Mouse (Mus musculus) neural tube, postnatal 0 days (tissue): ENCODE results near the gene Thrsp. TPM values are rescaled to one million over a fixed set of nuclear protein-coding genes. Genes with fewer than 3 reads are reported as not detected.

ENCODE experiments used
- polyA plus RNA-seq: library from polyadenylated mRNA; unstranded; fragments of >200 nt; fragmentation: Nextera tagmentation; extraction: Ambion mirVana; gene quantifications from 2 replicates; pipeline ENCODE4 v1.2.1, GENCODE M21; 2015

Thrsp gene
- 1.3 and 2.1 TPM in 2 replicates for polyA plus RNA-seq

DNA sequence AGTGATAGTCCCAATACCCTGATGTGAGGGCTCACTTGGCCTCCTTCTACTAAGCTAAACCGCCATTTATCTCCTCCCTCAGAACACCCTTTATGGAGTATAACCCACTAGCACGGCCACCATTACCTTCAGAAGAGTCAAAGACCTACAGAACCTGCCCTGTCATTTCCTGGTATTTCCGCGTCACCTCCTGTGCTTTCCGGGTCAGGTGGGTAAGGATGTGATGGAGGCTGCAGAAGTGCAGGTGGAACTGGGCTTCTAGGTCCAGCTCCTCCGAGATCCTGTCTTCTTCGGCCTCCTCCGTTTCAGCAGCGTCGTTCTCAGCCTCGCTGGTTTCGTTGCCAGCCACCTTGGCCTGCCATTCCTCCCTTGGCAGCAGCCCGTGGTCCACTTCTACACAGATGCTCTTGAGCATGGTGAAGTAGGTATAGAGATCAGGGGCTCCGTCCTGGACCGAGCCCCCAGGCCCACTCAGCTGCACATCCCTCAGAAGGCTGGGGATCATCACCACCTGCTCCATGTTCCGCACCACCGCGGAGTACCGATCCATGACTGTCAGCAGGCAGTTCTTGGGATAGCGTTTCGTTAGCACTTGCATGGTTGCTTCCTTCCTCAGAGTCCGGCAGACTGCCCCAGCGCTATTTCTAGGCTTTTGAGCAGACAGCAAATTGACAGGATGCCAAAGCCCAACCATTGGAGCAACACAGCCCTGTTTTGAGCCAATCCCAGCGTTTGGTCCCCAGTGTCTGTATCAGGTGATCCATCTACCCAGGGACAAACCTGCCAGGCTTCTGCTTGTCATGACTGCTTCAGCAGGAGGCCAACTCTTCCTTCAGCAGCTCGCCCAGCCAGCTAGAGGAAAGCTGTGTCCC, at the start of gene Thrsp:
Thrsp (minus strand) TSS at position 825 of the 872 bp plus-strand sequence.

GRCm38 (mm10) chr7:97451023-97451422, 33.5 kb upstream of the Thrsp start, which contains the start of gene Kctd14:
TSS of gene Kctd14 (plus strand) at chr7:97451323.

GRCm38 (mm10) chr7:97399960-97400715, 17.4 kb downstream of the Thrsp start, which contains the start of gene Ndufc2:
TSS of gene Ndufc2 (plus strand) at chr7:97400003.

Other genes with a start within 250 kb of the Thrsp start
- gene Usp35, start 85.7 kb downstream of the Thrsp start, polyA plus RNA-seq, result 3.6 and 4.0 TPM in 2 replicates
- 4.4 and 5.3 TPM in 2 replicates for gene Kctd21, start 85.4 kb downstream of the Thrsp start, polyA plus RNA-seq
- gene Alg8, start 46.1 kb downstream of the Thrsp start, polyA plus RNA-seq, result 9.7 and 11.2 TPM in 2 replicates
- 630 and 760 TPM in 2 replicates for gene Ndufc2, start 17.7 kb downstream of the Thrsp start, polyA plus RNA-seq
- 2.4 and 3.8 TPM in 2 replicates for gene Kctd14, start 33.6 kb upstream of the Thrsp start, polyA plus RNA-seq
- 24.2 and 25.9 TPM in 2 replicates for gene Ints4, start 63.2 kb upstream of the Thrsp start, polyA plus RNA-seq
- gene Aamdc, start 161.8 kb upstream of the Thrsp start, polyA plus RNA-seq, result 64.4 and 66.5 TPM in 2 replicates
- 27.8 and 28.0 TPM in 2 replicates for gene Rsf1, start 162.2 kb upstream of the Thrsp start, polyA plus RNA-seq